Mouse (Mus musculus) liver, embryonic 15.5 days (tissue): ENCODE results near the gene Arrdc4. TPM values are rescaled to one million over a fixed set of nuclear protein-coding genes. Genes with fewer than 3 reads are reported as not detected.

Experiments used
- ATAC-seq: fragments of 200-750 bp; cut with Nextera tagmentation; 2 replicates; pipeline ENCODE4 v1.8.0; 2017; ENCODE audit warnings: moderate number of reproducible peaks, mild to moderate bottlenecking, moderate library complexity; ENCODE audit not compliant: insufficient read depth
- H3K27ac ChIP-seq: fragments of 300-500 bp; sonication (generic); replicated peaks from 2 replicates; pipeline ENCODE4 v1.5.1; 2015; ENCODE audit warnings: mild to moderate bottlenecking, inconsistent platforms
- H3K27me3 ChIP-seq: fragments of 300-500 bp; sonication (generic); 2 replicates; pipeline ENCODE4 v1.6.1; 2015; ENCODE audit warnings: mild to moderate bottlenecking, inconsistent platforms
- H3K36me3 ChIP-seq: fragments of 300-500 bp; sonication (generic); replicated peaks from 2 replicates; pipeline ENCODE4 v1.6.1; 2015; ENCODE audit warnings: moderate library complexity, mild to moderate bottlenecking, inconsistent platforms
- H3K4me1 ChIP-seq: fragments of 300-500 bp; sonication (generic); replicated peaks from 2 replicates; pipeline ENCODE4 v1.6.1; 2015; ENCODE audit warnings: inconsistent platforms
- H3K4me2 ChIP-seq: fragments of 300-500 bp; sonication (generic); 2 replicates; pipeline ENCODE4 v1.6.1; 2015; ENCODE audit warnings: moderate library complexity, mild to moderate bottlenecking, inconsistent platforms
- H3K4me3 ChIP-seq: fragments of 300-500 bp; sonication (generic); replicated peaks from 2 replicates; pipeline ENCODE4 v1.5.1; 2015; ENCODE audit warnings: mild to moderate bottlenecking, inconsistent platforms
- H3K9ac ChIP-seq: fragments of 300-500 bp; sonication (generic); 2 replicates; pipeline ENCODE4 v1.6.1; 2015; ENCODE audit warnings: moderate library complexity, mild to moderate bottlenecking, inconsistent platforms
- H3K9me3 ChIP-seq: fragments of 300-500 bp; sonication (generic); replicated peaks from 2 replicates; pipeline ENCODE4 v1.6.1; 2016; ENCODE audit warnings: inconsistent platforms
- WGBS: fragments of 180-500 bp; shearing (Covaris S2); methylation state at CpG from one replicate; pipeline ENCODE4 v1.1.7; 2015; ENCODE audit warnings: mixed read lengths; ENCODE audit not compliant: insufficient replicate concordance; 5-methylcytosine and 5-hydroxymethylcytosine counted together
- polyA plus RNA-seq: library from polyadenylated mRNA; unstranded; fragments of >200 nt; fragmentation: Nextera tagmentation; extraction: Ambion mirVana; gene quantifications from 2 replicates; pipeline ENCODE4 v1.2.1, GENCODE M21; 2015

Gene Arrdc4
- polyA plus RNA-seq, 1 experiment from 2014 or later, result 3.5 TPM

GRCm38 (mm10) chr7:68744206-68744605 lies 4.8 kb downstream of the Arrdc4 start:
- ATAC-seq, result no peak

GRCm38 (mm10) chr7:68740763-68741162 lies 8.3 kb downstream of the Arrdc4 start:
- no peaks in the 10 kb centered on the region for H3K27me3 ChIP-seq
- no peak overlapping the region for H3K4me2 ChIP-seq
- 82% methylated on average over 6 of the region's 6 CpGs for WGBS
- no peak overlapping the region for H3K27ac ChIP-seq
- no peak for ATAC-seq
- peaks cover 22% of the 10 kb centered on the region for H3K36me3 ChIP-seq
- no peak overlapping the region for H3K4me3 ChIP-seq
- H3K4me1 ChIP-seq, result no peaks in the 10 kb centered on the region
- H3K9ac ChIP-seq, result no peak overlapping the region
- H3K9me3 ChIP-seq, result no peaks in the 10 kb centered on the region

More at GRCm38 (mm10) chr7:68744206-68744605, 4.8 kb downstream of the Arrdc4 start:
- H3K36me3 ChIP-seq, result peaks cover 22% of the 10 kb centered on the region
- no peak overlapping the region for H3K27ac ChIP-seq
- H3K9me3 ChIP-seq, result no peaks in the 10 kb centered on the region
- no peak overlapping the region for H3K4me2 ChIP-seq
- H3K27me3 ChIP-seq, result no peaks in the 10 kb centered on the region
- H3K4me3 ChIP-seq, result no peak overlapping the region
- H3K9ac ChIP-seq, result no peak overlapping the region
- 59% methylated on average over 2 of the region's 2 CpGs for WGBS
- H3K4me1 ChIP-seq, result peaks cover 14% of the 10 kb centered on the region

GRCm38 (mm10) chr7:68738676-68739399 lies 10.2 kb downstream of the Arrdc4 start:
- Histone ChIP-seq H3K4me2 (no peak overlapping the region), H3K27me3 (no peaks in the 10 kb centered on the region), H3K4me1 (no peaks in the 10 kb centered on the region), H3K27ac (no peak overlapping the region), H3K36me3 (peaks cover 19% of the 10 kb centered on the region), H3K9me3 (no peaks in the 10 kb centered on the region), H3K9ac (no peak overlapping the region), H3K4me3 (no peak overlapping the region)
- WGBS, result 55% methylated on average over 11 of the region's 11 CpGs
- ATAC-seq, result no peak

GRCm38 (mm10) chr7:68726380-68726779 lies 22.7 kb downstream of the Arrdc4 start:
- no peak overlapping the region for H3K4me3 ChIP-seq
- no peaks in the 10 kb centered on the region for H3K4me1 ChIP-seq
- no peak for ATAC-seq
- no peak overlapping the region for H3K9ac ChIP-seq
- no peaks in the 10 kb centered on the region for H3K36me3 ChIP-seq
- H3K27ac ChIP-seq, result no peak overlapping the region
- WGBS, result 68% methylated on average over 5 of the region's 5 CpGs
- H3K9me3 ChIP-seq, result no peaks in the 10 kb centered on the region
- H3K4me2 ChIP-seq, result no peak overlapping the region
- H3K27me3 ChIP-seq, result no peaks in the 10 kb centered on the region

- Histone ChIP-seq H3K4me2 (no peak overlapping the region), H3K27me3 (no peaks in the 10 kb centered on the region), H3K4me3 (no peak overlapping the region), H3K4me1 (no peaks in the 10 kb centered on the region), H3K9me3 (no peaks in the 10 kb centered on the region), H3K27ac (no peak overlapping the region), H3K9ac (no peak overlapping the region), H3K36me3 (no peaks in the 10 kb centered on the region)
- no peak for ATAC-seq
- 60% methylated on average over 7 of the region's 7 CpGs for WGBS
These were observed 24.3 kb downstream of the Arrdc4 start for GRCm38 (mm10) chr7:68724711-68725110.

GRCm38 (mm10) chr7:68721520-68721919 lies 27.5 kb downstream of the Arrdc4 start:
- no peaks in the 10 kb centered on the region for H3K9me3 ChIP-seq
- H3K4me2 ChIP-seq, result no peak overlapping the region
- no peak overlapping the region for H3K4me3 ChIP-seq
- H3K36me3 ChIP-seq, result no peaks in the 10 kb centered on the region
- H3K27ac ChIP-seq, result no peak overlapping the region
- 69% methylated on average over 4 of the region's 4 CpGs for WGBS
- no peak overlapping the region for H3K9ac ChIP-seq
- no peaks in the 10 kb centered on the region for H3K27me3 ChIP-seq
- H3K4me1 ChIP-seq, result no peaks in the 10 kb centered on the region
- no peak for ATAC-seq

- Histone ChIP-seq H3K27ac (no peak overlapping the region), H3K4me1 (no peaks in the 10 kb centered on the region), H3K9ac (no peak overlapping the region), H3K9me3 (no peaks in the 10 kb centered on the region), H3K36me3 (no peaks in the 10 kb centered on the region), H3K27me3 (no peaks in the 10 kb centered on the region), H3K4me2 (no peak overlapping the region), H3K4me3 (no peak overlapping the region)
- ATAC-seq, result no peak
These were observed 31.1 kb downstream of the Arrdc4 start for GRCm38 (mm10) chr7:68717988-68718387.

GRCm38 (mm10) chr7:68717498-68717897 lies 31.5 kb downstream of the Arrdc4 start:
- H3K4me3 ChIP-seq, result no peak overlapping the region
- H3K27ac ChIP-seq, result no peak overlapping the region
- no peaks in the 10 kb centered on the region for H3K4me1 ChIP-seq
- H3K9me3 ChIP-seq, result no peaks in the 10 kb centered on the region
- no peaks in the 10 kb centered on the region for H3K27me3 ChIP-seq
- no peaks in the 10 kb centered on the region for H3K36me3 ChIP-seq
- no peak for ATAC-seq
- 34% methylated on average over 10 of the region's 10 CpGs for WGBS
- no peak overlapping the region for H3K9ac ChIP-seq
- no peak overlapping the region for H3K4me2 ChIP-seq

GRCm38 (mm10) chr7:68716926-68717325 lies 32.1 kb downstream of the Arrdc4 start:
- Histone ChIP-seq H3K9ac (no peak overlapping the region), H3K4me3 (no peak overlapping the region), H3K27ac (no peak overlapping the region), H3K4me2 (no peak overlapping the region), H3K27me3 (no peaks in the 10 kb centered on the region), H3K4me1 (no peaks in the 10 kb centered on the region), H3K36me3 (no peaks in the 10 kb centered on the region), H3K9me3 (no peaks in the 10 kb centered on the region)
- no peak for ATAC-seq
- 48% methylated on average over 8 of the region's 8 CpGs for WGBS

- ATAC-seq, result no peak
- Histone ChIP-seq H3K4me3 (no peak overlapping the region), H3K4me1 (no peaks in the 10 kb centered on the region), H3K9me3 (no peaks in the 10 kb centered on the region), H3K36me3 (no peaks in the 10 kb centered on the region), H3K4me2 (no peak overlapping the region), H3K9ac (no peak overlapping the region), H3K27me3 (no peaks in the 10 kb centered on the region), H3K27ac (no peak overlapping the region)
- WGBS, result 41% methylated on average over 1 of the region's 1 CpGs
These were observed 36.1 kb downstream of the Arrdc4 start for GRCm38 (mm10) chr7:68712928-68713327.

- H3K36me3 ChIP-seq, result no peaks in the 10 kb centered on the region
- 57% methylated on average over 3 of the region's 3 CpGs for whole genome bisulfite sequencing
- no peak overlapping the region for H3K9ac ChIP-seq
- H3K9me3 ChIP-seq, result no peaks in the 10 kb centered on the region
- H3K27me3 ChIP-seq, result no peaks in the 10 kb centered on the region
- no peak for ATAC-seq
- H3K27ac ChIP-seq, result no peak overlapping the region
- no peaks in the 10 kb centered on the region for H3K4me1 ChIP-seq
- no peak overlapping the region for H3K4me3 ChIP-seq
- no peak overlapping the region for H3K4me2 ChIP-seq
These were observed 36.6 kb downstream of the Arrdc4 start for GRCm38 (mm10) chr7:68712425-68712824.

- Histone ChIP-seq H3K9me3 (no peaks in the 10 kb centered on the region), H3K4me1 (no peaks in the 10 kb centered on the region), H3K4me2 (no peak overlapping the region), H3K27me3 (no peaks in the 10 kb centered on the region), H3K4me3 (no peak overlapping the region), H3K27ac (no peak overlapping the region), H3K36me3 (no peaks in the 10 kb centered on the region), H3K9ac (no peak overlapping the region)
- WGBS, result 42% methylated on average over 1 of the region's 1 CpGs
- no peak for ATAC-seq
These were observed 39.8 kb downstream of the Arrdc4 start for GRCm38 (mm10) chr7:68709319-68709573.
